Mouse (Mus musculus) CH12.LX (cell line): ENCODE measurements around the gene Znrf4. TPM values are rescaled to one million over a fixed set of nuclear protein-coding genes. Genes with fewer than 3 reads are reported as not detected.
A peak's percentile ranks its signal among the peaks of the same experiment; 100 is the strongest.

Experiments
- DNase-seq: peaks from one replicate; pipeline ENCODE4 v3.0.0-alpha.2; 2013; ENCODE audit errors: extremely low read depth
- H3K27ac ChIP-seq: 2 replicates; pipeline ENCODE4 v1.5.1; 2012; ENCODE audit warnings: low read depth, mild to moderate bottlenecking, control low read depth, moderate library complexity; ENCODE audit not compliant: insufficient read depth
- H3K27me3 ChIP-seq: replicated peaks from 2 replicates; pipeline ENCODE3; 2012; ENCODE audit warnings: inconsistent platforms
- H3K36me3 ChIP-seq, 2 experiments: replicated peaks in 1 of 2; 2 replicates each; pipeline versions ENCODE3 to v1.6.1; 2012; ENCODE audit warnings: inconsistent platforms in 1 of 2, low read length in 1 of 2, mild to moderate bottlenecking in 1 of 2, mixed read lengths in 1 of 2, moderate library complexity in 1 of 2; ENCODE audit not compliant: control insufficient read depth in 1 of 2, insufficient read depth in 1 of 2
- H3K4me1 ChIP-seq, 2 experiments: 2 replicates each; pipeline ENCODE4 v1.6.1; 2012; ENCODE audit warnings: inconsistent platforms in 1 of 2, moderate library complexity in 1 of 2; ENCODE audit not compliant: insufficient read depth in 2 of 2, control insufficient read depth in 1 of 2
- H3K4me2 ChIP-seq: 2 replicates; pipeline ENCODE4 v1.6.1; 2012; ENCODE audit warnings: low read depth, mild to moderate bottlenecking, control low read depth; ENCODE audit not compliant: poor library complexity, insufficient read depth, severe bottlenecking
- H3K4me3 ChIP-seq, 3 experiments: fragments of 150-350 bp in 1 of 3; sonication (generic) in 1 of 3; replicated peaks in 1 of 3; 2 replicates each; pipeline versions ENCODE3 to v1.5.1; 2011 to 2012; ENCODE audit warnings: low read depth in 2 of 3, low read length in 2 of 3, mild to moderate bottlenecking in 2 of 3, moderate library complexity in 2 of 3, control low read depth in 1 of 3, improper control_type of control experiment in 1 of 3, inconsistent platforms in 1 of 3, mixed read lengths in 1 of 3; ENCODE audit not compliant: poor library complexity in 1 of 3
- H3K79me2 ChIP-seq: replicated peaks from 2 replicates; pipeline ENCODE4 v1.6.1; 2012; ENCODE audit warnings: mild to moderate bottlenecking, moderate library complexity; ENCODE audit not compliant: control insufficient read depth, poor library complexity, insufficient read depth, severe bottlenecking; ENCODE audit errors: extremely low read depth
- H3K9ac ChIP-seq: 2 replicates; pipeline ENCODE4 v1.6.1; 2012; ENCODE audit warnings: low read depth, mild to moderate bottlenecking, control low read depth, moderate library complexity; ENCODE audit not compliant: insufficient read depth
- H3K9me3 ChIP-seq: replicated peaks from 2 replicates; pipeline ENCODE3; 2012; ENCODE audit warnings: low read length, inconsistent platforms, mixed read lengths
- BHLHE40 ChIP-seq: IDR thresholded peaks from 2 replicates; pipeline ENCODE4 v1.6.1; 2011; ENCODE audit warnings: mild to moderate bottlenecking, low read depth, low read length, improper control_type of control experiment
- CHD1 ChIP-seq: IDR thresholded peaks from 2 replicates; pipeline ENCODE4 v1.6.1; 2012; ENCODE audit warnings: low read depth, low read length, improper control_type of control experiment, inconsistent platforms
- CHD2 ChIP-seq: IDR thresholded peaks from 2 replicates; pipeline ENCODE4 v1.6.1; 2011; ENCODE audit warnings: low read length, improper control_type of control experiment
- CTCF ChIP-seq, 2 experiments: IDR thresholded peaks in 1 of 2; conservative IDR thresholded peaks in 1 of 2; 2 replicates each; pipeline ENCODE4 v1.5.1; 2011 to 2012; ENCODE audit warnings: low read depth in 2 of 2, low read length in 2 of 2, improper control_type of control experiment in 1 of 2, inconsistent platforms in 1 of 2, mild to moderate bottlenecking in 1 of 2, moderate library complexity in 1 of 2
- ELF1 ChIP-seq: IDR thresholded peaks from 2 replicates; pipeline ENCODE4 v1.6.1; 2014; ENCODE audit warnings: low read depth, mild to moderate bottlenecking, inconsistent platforms, low read length, improper control_type of control experiment
- ETS1 ChIP-seq: conservative IDR thresholded peaks from 2 replicates; pipeline ENCODE4 v1.6.1; 2012; ENCODE audit warnings: low read depth, mild to moderate bottlenecking, inconsistent platforms, low read length, improper control_type of control experiment, moderate library complexity
- GABPA ChIP-seq: IDR thresholded peaks from 2 replicates; pipeline ENCODE4 v1.6.1; 2012; ENCODE audit warnings: low read depth, low read length, improper control_type of control experiment, inconsistent platforms; ENCODE audit not compliant: insufficient replicate concordance
- JUN ChIP-seq: IDR thresholded peaks from 2 replicates; pipeline ENCODE4 v1.6.1; 2011; ENCODE audit warnings: low read depth, mild to moderate bottlenecking, low read length, improper control_type of control experiment, moderate library complexity; ENCODE audit not compliant: insufficient read depth
- KAT2A ChIP-seq: IDR thresholded peaks from 2 replicates; pipeline ENCODE4 v1.6.1; 2012; ENCODE audit warnings: low read length, improper control_type of control experiment, inconsistent platforms; ENCODE audit not compliant: insufficient replicate concordance
- MAX ChIP-seq: IDR thresholded peaks from 2 replicates; pipeline ENCODE4 v1.6.1; 2011; ENCODE audit warnings: low read length, improper control_type of control experiment
- MAZ ChIP-seq: IDR thresholded peaks from 2 replicates; pipeline ENCODE4 v1.6.1; 2012; ENCODE audit warnings: low read depth, mild to moderate bottlenecking, inconsistent platforms, low read length, improper control_type of control experiment, moderate library complexity
- MEF2A ChIP-seq: IDR thresholded peaks from 2 replicates; pipeline ENCODE4 v1.6.1; 2014; ENCODE audit warnings: low read depth, mild to moderate bottlenecking, inconsistent platforms, low read length, improper control_type of control experiment, borderline replicate concordance
- POLR2A ChIP-seq: IDR thresholded peaks from 2 replicates; pipeline ENCODE4 v1.6.1; 2011; ENCODE audit warnings: low read depth, mild to moderate bottlenecking, improper control_type of control experiment, low read length
- RCOR1 ChIP-seq: conservative IDR thresholded peaks from 2 replicates; pipeline ENCODE4 v1.6.1; 2012; ENCODE audit warnings: low read depth, mild to moderate bottlenecking, inconsistent platforms, low read length, improper control_type of control experiment
- SIN3A ChIP-seq: IDR thresholded peaks from 2 replicates; pipeline ENCODE4 v1.6.1; 2012; ENCODE audit warnings: low read length, improper control_type of control experiment, inconsistent platforms
- TBP ChIP-seq: conservative IDR thresholded peaks from 2 replicates; pipeline ENCODE4 v1.6.1; 2011; ENCODE audit warnings: low read depth, low read length, improper control_type of control experiment
- TCF12 ChIP-seq: IDR thresholded peaks from 2 replicates; pipeline ENCODE4 v1.6.1; 2014; ENCODE audit warnings: low read depth, mild to moderate bottlenecking, inconsistent platforms, low read length, improper control_type of control experiment
- USF1 ChIP-seq: IDR thresholded peaks from 2 replicates; pipeline ENCODE4 v1.6.1; 2014; ENCODE audit warnings: low read depth, mild to moderate bottlenecking, inconsistent platforms, low read length, improper control_type of control experiment
- ZC3H11A ChIP-seq: IDR thresholded peaks from 2 replicates; pipeline ENCODE4 v1.6.1; 2012; ENCODE audit warnings: low read depth, mild to moderate bottlenecking, inconsistent platforms, low read length, improper control_type of control experiment
- ZKSCAN1 ChIP-seq: IDR thresholded peaks from 2 replicates; pipeline ENCODE4 v1.6.1; 2012; ENCODE audit warnings: low read depth, inconsistent platforms, low read length, improper control_type of control experiment, borderline replicate concordance
- ZNF384 ChIP-seq: IDR thresholded peaks from 2 replicates; pipeline ENCODE4 v1.6.1; 2012; ENCODE audit warnings: low read depth, low read length, improper control_type of control experiment, inconsistent platforms
- dilution Hi-C: fragments of 300-500 bp; cut with MboI; formaldehyde crosslinking; loops from 2 replicates; pipeline ENCODE4 v1.14.3; 2020; ENCODE audit warnings: low sequenced_read_pairs; ENCODE audit not compliant: extremely low pct_unique_long_range_greater_than_20kb, extremely low pct_ligation_motif_present
- in situ Hi-C: fragments of 300-500 bp; cut with MboI; formaldehyde crosslinking; loops from 3 replicates; pipeline ENCODE4 v1.14.3; 2019; ENCODE audit warnings: low sequenced_read_pairs, low pct_ligation_motif_present, low pct_unique_long_range_greater_than_20kb, mixed read lengths
- polyA plus RNA-seq: library from polyadenylated mRNA; unstranded; fragments of >175 nt; gene quantifications from 2 replicates; pipeline ENCODE4 v1.2.1, GENCODE M21; 2012; ENCODE audit warnings: low read depth; ENCODE audit not compliant: insufficient read length
- total RNA-seq, 2 experiments: library from RNA; depleted of rRNA; stranded (reverse); fragments of 300-350 nt in 1 of 2; fragments of >200 nt in 1 of 2; gene quantifications; 2 replicates each; pipeline ENCODE4 v1.2.3; 2012 to 2014

The Znrf4 gene
- total and polyA plus RNA-seq, 3 experiments, result not detected

DNA sequence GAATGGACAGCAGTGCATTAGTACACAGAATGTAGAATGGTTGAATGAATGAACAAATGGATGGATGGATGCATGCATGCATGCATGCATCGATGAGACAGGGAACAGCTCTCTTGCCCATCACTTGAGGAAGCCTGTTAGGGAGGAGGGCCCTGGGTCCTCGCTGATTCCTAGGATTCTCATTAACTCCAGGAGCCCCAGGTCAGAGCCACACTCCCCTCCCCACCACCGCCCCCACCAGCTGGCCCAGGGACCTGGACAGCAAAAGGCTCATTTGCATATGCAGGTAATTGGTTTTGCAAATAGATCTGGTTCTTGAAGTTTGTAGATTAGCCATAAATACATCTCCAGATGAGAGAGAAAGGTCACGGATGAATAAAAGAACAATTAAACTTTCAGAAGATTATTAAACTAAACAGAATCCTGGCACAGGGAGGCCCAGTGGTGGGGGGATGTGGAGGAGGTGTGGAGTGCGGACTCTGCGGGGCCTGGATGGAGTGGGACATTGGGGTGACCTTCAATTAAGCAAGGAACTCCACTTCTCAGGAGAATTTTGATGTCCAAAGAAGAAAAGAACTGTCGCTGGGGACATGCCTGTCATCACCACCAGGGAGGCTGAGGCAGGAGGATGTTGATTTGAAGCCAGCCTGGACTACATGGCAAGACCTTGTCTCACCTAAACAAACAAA lies 32.6 kb upstream of the Znrf4 start:
- H3K79me2 ChIP-seq, result no peaks in the 10 kb centered on the region
- in situ Hi-C loops (loop anchor here (5.0 kb wide), 1 partner anchor 38 kb away; no protein-coding TSS in a partner anchor), dilution Hi-C loops (no loop called here)
- DNase-seq, result no peak
- H3K27me3 ChIP-seq, result peaks cover 4% of the 10 kb centered on the region
- H3K4me1 ChIP-seq, result peaks cover 0 to 15% of the 10 kb centered on the region in 2 experiments; a peak in 2 of 4 replicates
- H3K4me3 ChIP-seq, result no peak overlapping the region
- no peak overlapping the region for H3K27ac ChIP-seq
- TF ChIP-seq TCF12 (no peak), ELF1 (no peak), ZC3H11A (no peak), MAX (no peak), CHD2 (no peak), KAT2A (no peak), JUN (no peak), ETS1 (no peak), ZNF384 (no peak), USF1 (no peak), ZKSCAN1 (no peak), GABPA (no peak), TBP (no peak), POLR2A (no peak), SIN3A (no peak), MAZ (no peak), BHLHE40 (no peak), MEF2A (no peak), RCOR1 (no peak)
- TF ChIP-seq, all 38 proteins: peak for 0
- Histone ChIP-seq H3K9ac (no peak overlapping the region), H3K9me3 (no peaks in the 10 kb centered on the region), H3K4me2 (no peak overlapping the region), H3K36me3 (no peaks in the 10 kb centered on the region)

DNA sequence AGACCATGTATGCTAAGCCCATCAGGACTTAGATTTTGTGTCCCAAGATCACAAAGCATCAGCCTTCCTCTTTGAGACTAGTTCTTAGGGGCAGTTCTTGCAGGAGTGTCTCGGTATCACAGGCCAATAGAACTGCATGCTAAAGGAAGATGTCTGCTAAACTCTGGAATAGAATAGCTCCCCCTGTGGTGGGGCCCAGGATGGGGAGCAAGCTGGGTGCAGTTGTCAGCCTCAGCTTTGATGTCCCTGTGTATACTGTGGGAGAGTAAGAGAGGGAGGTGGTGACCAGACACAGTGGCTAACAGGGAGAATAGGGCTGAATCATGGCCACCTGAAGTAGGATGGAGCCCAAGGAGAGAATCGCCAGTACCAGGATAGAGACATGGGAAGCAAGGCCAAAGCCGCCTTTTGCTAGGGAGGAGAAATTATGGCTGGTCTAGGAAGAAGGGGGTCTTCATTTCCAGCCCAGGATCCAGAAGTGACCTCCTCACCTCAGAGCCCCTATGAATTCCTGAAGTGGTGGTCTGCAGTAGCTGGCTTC lies 31.5 kb upstream of the Znrf4 start:
- Histone ChIP-seq H3K27ac (no peak overlapping the region), H3K4me2 (no peak overlapping the region), H3K27me3 (peaks cover 9% of the 10 kb centered on the region), H3K36me3 (no peaks in the 10 kb centered on the region), H3K79me2 (no peaks in the 10 kb centered on the region), H3K4me3 (no peak overlapping the region), H3K9me3 (no peaks in the 10 kb centered on the region), H3K4me1 (peaks cover 0 to 13% of the 10 kb centered on the region in 2 experiments; a peak in 2 of 4 replicates), H3K9ac (no peak overlapping the region)
- in situ Hi-C loops, result loop anchor here (5.0 kb wide), 1 partner anchor 36 kb away; no protein-coding TSS in a partner anchor
- dilution Hi-C loops, result no loop called here
- TF ChIP-seq CHD1 (no peak), CTCF (conservative IDR thresholded peaks at IDR 0.05 in 1 of 2, IDR thresholded peaks at IDR 0.05 in 1 of 2; ENCODE audit: low read depth in 2 of 2, low read length in 2 of 2) (peak in 1 of 2 experiments; percentile 40; a peak in 2 of 4 replicates)
- no peak for DNase-seq
